Mouse (Mus musculus) T-helper 2 cell (primary cell): ENCODE data around the gene Nfib.

Experiments used
- in situ Hi-C: fragments of 300-600 bp; cut with MboI, MseI; formaldehyde crosslinking; loops from one replicate; pipeline ENCODE4 v1.15.1; 2025; ENCODE audit warnings: high pct_unique_total_duplicates

Gene Nfib

GRCm38 (mm10) chr4:82502611-82503010 is 202.9 kb downstream of the Nfib start:
- in situ Hi-C loops, result loop anchor here (10.0 kb wide), 1 partner anchor 1172 kb away; no protein-coding TSS in a partner anchor

- in situ Hi-C loops, result loop anchor here (10.0 kb wide), 1 partner anchor 1173 kb away; no protein-coding TSS in a partner anchor
These were observed 203.5 kb downstream of the Nfib start for GRCm38 (mm10) chr4:82502012-82502411.

- in situ Hi-C loops, result loop anchor here (10.0 kb wide), 1 partner anchor 1174 kb away; no protein-coding TSS in a partner anchor
These were observed 204.9 kb downstream of the Nfib start for GRCm38 (mm10) chr4:82500578-82501098.

GRCm38 (mm10) chr4:82499725-82500577 is 205.6 kb downstream of the Nfib start:
- in situ Hi-C loops, result loop anchor here (10.0 kb wide), 1 partner anchor 1175 kb away; no protein-coding TSS in a partner anchor

- in situ Hi-C loops, result no loop called here
These were observed 206.3 kb downstream of the Nfib start for GRCm38 (mm10) chr4:82499238-82499637.

- in situ Hi-C loops, result no loop called here
These were observed 207.6 kb downstream of the Nfib start for GRCm38 (mm10) chr4:82497671-82498631.

GRCm38 (mm10) chr4:82497141-82497566 is 208.4 kb downstream of the Nfib start:
- in situ Hi-C loops, result no loop called here

- in situ Hi-C loops, result no loop called here
These were observed 209.2 kb downstream of the Nfib start for GRCm38 (mm10) chr4:82496383-82496782.

- in situ Hi-C loops, result no loop called here
These were observed 209.9 kb downstream of the Nfib start for GRCm38 (mm10) chr4:82495605-82496004.

GRCm38 (mm10) chr4:82494829-82495228 is 210.7 kb downstream of the Nfib start:
- in situ Hi-C loops, result no loop called here

GRCm38 (mm10) chr4:82494424-82494823 is 211.1 kb downstream of the Nfib start:
- in situ Hi-C loops, result no loop called here

- in situ Hi-C loops, result no loop called here
These were observed 211.7 kb downstream of the Nfib start for GRCm38 (mm10) chr4:82493865-82494264.

- in situ Hi-C loops, result no loop called here
These were observed 212.2 kb downstream of the Nfib start for GRCm38 (mm10) chr4:82493363-82493762.

- in situ Hi-C loops, result no loop called here
These were observed 212.8 kb downstream of the Nfib start for GRCm38 (mm10) chr4:82492737-82493136.

- in situ Hi-C loops, result no loop called here
These were observed 215.6 kb downstream of the Nfib start for GRCm38 (mm10) chr4:82489939-82490338.

GRCm38 (mm10) chr4:82485910-82486309 is 219.6 kb downstream of the Nfib start:
- in situ Hi-C loops, result no loop called here

- in situ Hi-C loops, result no loop called here
These were observed 221.7 kb downstream of the Nfib start for GRCm38 (mm10) chr4:82483871-82484270.

GRCm38 (mm10) chr4:82483298-82483697 is 222.3 kb downstream of the Nfib start:
- in situ Hi-C loops, result no loop called here

- in situ Hi-C loops, result no loop called here
These were observed 224.9 kb downstream of the Nfib start for GRCm38 (mm10) chr4:82480635-82481034.

GRCm38 (mm10) chr4:82479394-82479793 is 226.2 kb downstream of the Nfib start:
- in situ Hi-C loops, result no loop called here

GRCm38 (mm10) chr4:82477742-82478141 is 227.8 kb downstream of the Nfib start:
- in situ Hi-C loops, result no loop called here

- in situ Hi-C loops, result no loop called here
These were observed 229.1 kb downstream of the Nfib start for GRCm38 (mm10) chr4:82476411-82476810.
